Mouse (Mus musculus) spleen, postnatal 4 days (tissue): ENCODE data around the gene Nepn.

ENCODE experiments used
- DNase-seq, 2 experiments: peaks; one replicate each; pipeline ENCODE4 v3.0.0; 2022; ENCODE audit warnings: low spot score in 2 of 2

The Nepn gene

DNA sequence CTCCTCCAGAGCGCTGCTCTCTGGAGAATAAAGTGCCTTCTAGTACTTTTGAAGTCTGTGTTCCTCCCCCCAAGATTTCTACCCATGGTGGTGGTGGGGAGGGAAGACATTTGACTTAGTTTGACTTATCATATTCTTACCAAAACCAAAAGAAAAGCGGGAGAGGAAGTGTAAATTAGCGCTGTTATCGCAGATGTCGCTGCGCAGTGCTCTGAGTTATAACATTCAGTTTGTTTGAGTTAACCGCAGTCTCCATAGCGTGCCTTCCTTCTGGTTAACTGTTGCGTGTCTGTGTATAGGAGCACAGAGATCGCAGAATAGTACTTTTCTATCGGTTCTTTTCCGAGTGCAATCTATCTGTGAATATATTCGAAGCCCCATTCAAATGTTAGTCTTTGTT is 16.4 kb downstream of the Nepn start:
- no peak for DNase-seq

DNA sequence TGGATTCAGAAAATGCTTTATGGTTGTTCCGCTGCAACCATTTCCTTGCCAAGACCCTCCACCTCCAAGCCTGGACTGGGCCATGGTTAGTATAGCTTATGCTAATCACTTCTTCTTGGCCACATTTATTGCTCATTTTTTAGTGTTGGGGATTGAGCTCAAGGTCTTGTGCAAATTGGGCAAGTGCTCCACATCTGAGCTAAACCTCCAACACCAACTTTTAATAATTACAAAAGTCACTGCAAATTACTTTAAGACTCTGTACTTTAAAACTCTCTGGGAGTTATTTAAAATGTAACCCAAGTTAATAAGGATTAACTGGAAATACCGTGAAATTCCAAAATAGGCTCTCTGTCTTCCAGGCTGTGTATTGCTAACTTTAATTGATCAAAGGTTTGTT is 18.8 kb downstream of the Nepn start:
- no peak for DNase-seq

DNA sequence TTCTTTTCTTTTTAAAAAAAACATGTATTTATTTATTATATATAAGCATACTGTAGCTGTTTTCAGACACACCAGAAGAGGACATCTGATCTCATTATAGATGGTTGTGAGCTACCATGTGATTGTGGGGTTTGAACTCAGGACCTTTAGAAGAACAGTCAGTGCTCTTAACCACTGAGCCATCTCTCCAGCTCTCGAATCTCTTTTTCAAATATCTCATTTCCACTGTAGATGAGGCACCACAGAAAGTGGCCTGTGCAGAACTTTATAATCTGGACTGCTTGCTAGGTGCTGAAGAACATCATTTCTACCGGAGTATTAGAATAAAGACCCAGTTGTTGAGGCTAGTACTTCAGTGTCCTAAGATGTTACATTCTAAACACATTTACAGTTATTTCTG is 26.2 kb downstream of the Nepn start:
- no peak for DNase-seq

DNA sequence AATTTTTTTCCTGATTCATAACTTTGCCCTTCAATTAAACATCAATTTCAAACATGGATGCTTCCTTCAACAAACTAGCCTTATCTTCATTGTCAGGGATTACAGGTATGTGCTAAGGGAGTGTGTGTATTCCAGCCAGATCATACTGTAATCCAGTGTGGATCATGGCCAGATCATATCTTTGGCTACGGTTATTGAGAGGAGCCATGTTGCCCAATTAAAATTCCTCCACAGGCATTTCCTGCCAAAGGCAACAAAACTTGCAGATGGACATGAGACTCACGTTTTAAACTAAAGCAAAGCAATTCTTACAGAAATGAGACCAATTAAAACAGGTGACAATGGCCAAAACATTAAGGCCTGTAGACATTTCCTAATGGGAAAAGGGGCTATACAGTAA is 27.7 kb downstream of the Nepn start:
- DNase-seq: no peak

DNA sequence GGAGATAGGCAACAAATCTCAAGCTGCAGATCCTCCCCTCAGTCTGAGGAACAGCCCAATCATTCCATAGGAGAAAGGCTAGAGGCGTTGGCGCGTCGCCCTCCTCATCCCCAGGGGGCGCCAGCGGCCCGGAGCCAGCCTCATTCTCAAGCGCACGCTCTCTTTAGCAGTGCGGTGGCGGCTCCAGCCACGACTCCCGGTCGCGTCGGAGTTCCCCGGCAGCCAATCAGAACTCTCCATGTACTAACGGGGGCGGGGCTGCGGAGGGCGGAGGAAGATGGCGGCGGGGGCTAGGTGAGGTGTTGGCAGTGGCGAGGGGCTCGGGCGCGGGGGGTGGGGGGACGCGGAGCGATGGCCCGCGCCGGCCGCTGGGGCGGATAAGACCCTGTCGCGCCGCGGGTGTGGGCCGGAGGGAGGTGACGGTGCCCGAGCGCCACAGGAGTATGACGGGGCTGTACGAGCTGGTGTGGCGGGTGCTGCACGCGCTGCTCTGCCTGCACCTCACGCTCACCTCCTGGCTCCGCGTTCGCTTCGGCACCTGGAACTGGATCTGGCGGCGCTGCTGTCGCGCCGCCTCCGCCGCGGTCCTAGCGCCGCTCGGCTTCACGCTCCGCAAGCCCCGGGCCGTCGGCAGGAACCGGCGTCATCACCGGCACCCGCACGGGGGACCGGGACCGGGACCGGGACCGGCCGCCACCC is 28.7 kb downstream of the Nepn start, which contains the start of gene Nus1:
TSS of gene Nus1 (plus strand) at position 249 of the 699 bp plus-strand sequence.
- DNase-seq: peak; percentile 95 to 98

DNA sequence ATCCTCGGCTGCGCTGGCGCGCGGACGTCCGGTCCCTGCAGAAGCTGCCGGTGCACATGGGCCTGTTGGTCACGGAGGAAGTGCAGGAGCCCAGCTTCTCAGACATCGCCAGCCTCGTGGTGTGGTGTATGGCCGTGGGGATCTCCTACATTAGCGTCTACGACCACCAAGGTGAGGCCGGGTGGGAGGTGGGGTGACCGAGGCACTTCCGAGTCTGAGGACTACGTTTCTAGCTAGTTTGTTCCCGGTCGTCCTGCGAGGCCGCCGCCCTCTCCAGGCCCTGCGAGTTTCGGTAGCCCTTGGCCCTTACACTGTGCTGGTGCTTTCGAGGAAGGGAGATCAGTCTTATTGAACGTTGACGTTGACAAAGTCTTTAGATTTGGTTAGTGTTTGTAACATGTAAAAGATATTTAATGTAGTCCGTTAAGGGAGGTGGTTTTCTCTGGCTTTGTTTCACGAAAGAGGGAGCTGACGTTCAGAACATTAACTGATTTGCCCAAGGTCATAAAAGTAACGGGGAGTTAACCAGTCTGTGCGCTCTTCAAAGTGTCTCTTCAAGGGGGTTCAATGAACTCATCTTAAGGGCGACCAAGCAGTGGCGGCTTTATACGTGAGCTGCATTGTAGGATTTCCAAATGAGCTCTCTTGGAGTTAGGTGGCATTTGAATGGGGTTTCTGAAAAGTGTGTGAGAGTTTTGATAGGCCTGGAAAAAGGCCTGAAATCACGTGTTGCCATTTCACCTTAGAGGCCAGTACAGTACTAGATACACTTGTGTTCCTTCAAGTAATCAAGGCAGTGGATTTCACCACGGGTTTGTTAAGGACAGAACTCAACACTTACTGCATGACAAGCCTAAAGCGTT is 29.5 kb downstream of the Nepn start:
- DNase-seq: no peak

DNA sequence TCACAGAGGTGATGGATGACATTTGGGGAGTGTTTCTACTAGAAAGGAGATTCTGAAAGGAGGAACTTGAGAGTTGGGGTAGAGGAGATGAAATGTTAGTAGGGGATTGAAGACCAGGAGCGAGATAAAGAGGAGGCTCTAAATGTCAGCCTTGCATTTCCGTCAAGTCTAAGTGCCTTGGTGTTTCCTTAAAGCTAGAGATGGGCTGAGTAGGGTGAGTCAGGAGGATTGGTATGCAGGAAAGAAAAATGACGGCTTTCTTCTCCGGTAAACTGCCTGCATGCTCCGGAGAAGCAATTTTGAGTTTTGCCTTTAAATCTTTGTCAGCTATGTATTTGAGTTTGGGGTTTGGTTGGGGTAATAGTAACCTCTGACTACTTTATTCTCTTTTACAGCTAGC is 30.2 kb downstream of the Nepn start:
- DNase-seq: no peak

DNA sequence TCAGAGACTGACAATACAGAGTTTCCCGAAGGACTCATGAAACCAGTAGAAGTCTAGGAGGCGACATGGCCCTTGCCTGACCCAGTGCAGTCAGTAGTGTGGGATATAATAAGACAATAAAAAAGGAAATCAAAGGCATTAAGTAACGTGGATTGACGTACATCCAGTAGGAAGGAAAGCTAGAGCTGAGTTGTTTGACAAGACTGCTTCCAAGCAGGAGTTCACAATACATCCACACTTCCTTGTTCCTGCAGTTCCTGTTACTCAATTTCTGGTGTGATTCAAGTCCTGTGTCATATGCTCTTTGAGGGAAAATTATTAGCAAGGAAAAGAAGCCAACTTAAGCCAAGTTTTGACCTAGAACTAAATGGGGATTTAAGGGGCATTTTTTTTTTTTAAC is 30.6 kb downstream of the Nepn start:
- DNase-seq: no peak

DNA sequence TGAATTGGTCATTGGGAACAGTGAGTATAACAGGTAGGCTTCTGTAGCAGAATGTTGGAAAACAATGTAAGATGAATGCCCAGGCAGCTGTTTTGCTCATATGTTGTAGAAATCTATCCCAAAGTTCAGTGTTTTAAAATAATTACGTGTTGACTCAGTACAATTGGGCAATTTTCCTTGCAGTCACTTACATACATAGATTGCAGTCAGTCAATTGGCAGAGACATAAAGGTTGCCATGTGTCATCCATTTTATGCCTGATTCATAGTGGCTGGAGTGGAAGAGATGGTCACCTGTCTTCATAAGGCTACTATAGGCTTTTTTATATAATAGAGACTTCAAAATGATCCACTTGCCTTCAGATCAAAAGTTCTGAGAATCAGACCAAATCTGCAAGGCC is 31.8 kb downstream of the Nepn start:
- no peak for DNase-seq

DNA sequence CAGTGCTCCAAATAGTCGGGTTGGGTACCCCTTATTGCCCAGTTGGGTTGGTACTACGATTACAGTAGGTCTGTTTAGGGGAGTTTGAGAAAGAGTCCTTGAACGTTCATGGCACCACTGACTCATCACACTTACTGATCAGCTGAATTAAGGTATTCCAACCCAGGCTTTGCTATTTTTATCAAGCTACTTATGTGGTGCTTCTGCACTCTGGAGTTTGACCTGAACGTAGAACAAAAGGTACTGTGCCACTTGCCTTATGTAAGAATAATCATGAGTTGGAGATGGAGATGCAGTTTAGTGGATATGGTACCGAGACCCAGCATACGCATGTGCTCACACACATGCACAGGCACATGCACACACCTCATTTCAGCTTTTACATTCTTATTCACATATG is 32.9 kb downstream of the Nepn start:
- no peak for DNase-seq

DNA sequence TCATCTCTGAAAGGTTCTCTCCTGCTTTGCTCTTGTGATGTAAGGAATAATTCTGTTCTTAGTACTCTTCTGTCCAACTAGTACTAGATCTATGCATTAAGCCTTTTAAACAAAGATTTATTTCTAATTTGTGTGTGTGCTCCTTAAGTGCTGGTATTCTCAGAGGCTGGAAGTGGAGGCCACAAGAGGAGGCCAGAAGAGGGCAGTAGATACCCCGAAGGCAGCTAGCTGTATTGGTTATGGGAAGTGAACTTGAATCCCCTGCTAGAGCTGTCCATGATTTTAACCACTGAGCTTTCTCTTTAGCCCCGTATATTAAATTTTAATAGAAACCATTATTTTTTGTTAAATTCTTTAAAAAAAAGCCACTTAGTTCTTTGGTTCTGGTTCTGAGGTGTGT is 34.3 kb downstream of the Nepn start:
- no peak for DNase-seq

DNA sequence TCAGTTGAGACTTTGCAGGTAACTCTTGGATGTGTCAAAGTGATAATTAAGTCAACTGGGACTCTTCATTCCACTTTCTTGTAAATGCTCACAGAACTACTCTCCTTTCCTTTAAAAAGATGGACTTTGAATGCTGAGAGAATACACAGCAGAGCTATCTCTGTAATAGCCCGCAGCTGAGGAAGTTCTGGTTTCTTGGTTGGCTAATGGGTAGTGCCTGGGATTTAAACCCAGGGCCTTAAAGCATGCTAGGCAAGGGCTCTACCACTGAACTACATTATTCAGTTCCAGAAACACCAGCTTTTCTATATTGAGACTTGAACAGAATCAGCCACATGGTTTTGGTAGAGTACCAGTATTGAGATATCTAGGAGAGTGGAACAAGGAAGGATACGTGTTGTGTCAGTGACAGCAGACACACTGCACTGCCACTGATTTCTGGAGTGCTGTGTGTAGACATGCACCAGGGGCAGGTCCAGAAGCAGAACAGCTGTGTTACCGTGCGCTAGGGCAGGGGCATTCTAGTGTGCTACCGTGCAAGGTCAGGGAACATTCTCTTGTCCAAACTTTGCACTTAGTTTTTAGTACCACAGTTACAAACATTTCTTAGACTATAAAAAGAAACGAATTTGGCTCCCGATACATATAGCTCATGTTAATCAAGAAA is 37.7 kb downstream of the Nepn start:
- DNase-seq: no peak

DNA sequence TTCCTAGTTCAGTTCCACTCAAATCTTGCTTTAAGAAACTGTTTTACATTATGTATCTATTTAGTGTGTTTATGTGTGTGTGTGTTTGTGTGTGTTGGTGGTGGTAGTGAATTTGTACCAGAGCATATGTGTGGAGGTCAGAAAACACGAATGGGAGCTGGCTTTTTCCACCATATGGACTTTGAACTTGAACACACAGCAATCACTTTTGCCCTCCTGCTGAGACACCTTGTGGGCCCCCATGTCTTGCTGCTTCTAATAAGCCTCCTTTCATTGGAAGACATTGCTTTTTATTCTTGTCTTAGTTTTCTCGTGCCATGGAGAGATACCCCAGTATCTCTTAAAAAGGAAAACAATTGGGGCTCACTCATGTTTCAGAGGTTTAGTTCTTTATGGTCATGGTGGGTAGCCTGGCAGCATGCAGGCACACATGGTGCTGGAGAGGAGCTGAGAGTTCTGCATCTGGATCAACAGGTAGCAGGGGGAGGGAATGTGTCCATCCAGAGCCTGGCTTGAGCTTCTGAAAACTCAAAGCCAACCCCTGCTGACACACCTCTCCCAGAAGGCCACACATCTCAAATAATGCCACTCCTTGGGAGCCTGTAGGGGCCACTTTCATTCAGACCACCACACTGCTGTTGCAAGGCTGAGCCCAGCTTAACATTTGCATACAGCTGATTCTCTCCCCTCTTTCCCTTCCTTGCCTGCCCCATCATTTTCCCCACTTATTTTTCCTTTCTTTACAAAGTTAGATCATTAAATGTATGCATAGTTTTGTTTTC is 39.1 kb downstream of the Nepn start:
- no peak for DNase-seq

DNA sequence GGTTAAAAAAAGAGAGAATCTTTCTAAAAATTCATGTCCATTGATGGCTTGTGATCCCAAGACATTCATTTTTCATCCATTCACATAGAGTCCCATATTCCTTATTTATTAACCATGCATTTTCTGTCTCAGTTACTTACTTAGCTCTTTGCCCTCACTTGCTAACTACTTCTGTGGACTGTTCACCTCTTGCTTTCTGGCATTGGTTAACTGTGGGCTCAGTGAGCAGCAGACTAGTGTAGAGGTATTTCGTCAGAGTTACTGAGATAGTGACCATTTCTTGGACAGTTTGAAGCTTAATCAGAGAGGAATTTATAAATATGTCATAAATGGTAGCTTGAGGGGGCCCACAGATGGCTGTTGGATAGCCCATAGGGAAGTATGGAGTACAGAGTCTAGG is 42.2 kb downstream of the Nepn start:
- no peak for DNase-seq

DNA sequence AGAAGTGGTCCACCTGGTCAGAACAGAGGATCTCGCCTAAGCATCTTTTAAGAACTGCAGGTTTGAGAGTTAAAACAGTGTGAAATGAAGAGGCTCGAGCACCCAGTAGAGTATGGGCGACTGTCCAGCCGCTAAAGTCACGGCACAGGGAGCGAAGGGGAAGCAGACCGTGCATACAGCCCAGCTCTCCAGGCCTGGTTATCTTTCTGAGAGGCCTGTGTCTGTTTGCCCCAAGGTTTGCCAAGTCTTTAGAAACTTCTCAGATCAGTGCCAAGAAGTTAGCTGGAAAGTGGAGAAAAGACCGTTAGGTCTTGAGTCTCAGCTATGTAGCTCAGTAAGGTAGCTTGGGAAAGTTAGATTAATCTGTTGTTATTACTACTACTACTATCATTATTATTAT is 46.1 kb downstream of the Nepn start:
- DNase-seq: no peak
